Mouse (Mus musculus): ENCODE measurements around the gene 4632433K11Rik. TPM values are rescaled to one million over a fixed set of nuclear protein-coding genes. Genes with fewer than 3 reads are reported as not detected.
A peak's percentile ranks its signal among the peaks of the same experiment; 100 is the strongest.
"Not testable (repeated sequence)": the region's sequence is repeated elsewhere in the genome, so short reads cannot be mapped to it uniquely, and the experiment has no call there.

Gene 4632433K11Rik
- polyA plus RNA-seq, 1 experiment, result not detected

GRCm38 (mm10) chr7:4996003-4996895 lies 37.7 kb upstream of the 4632433K11Rik start, which contains the start of gene Zfp579:
Gene Zfp579 (minus strand): TSS chr7:4996158.
- Histone ChIP-seq H3K36me3 (ENCODE audit: control insufficient read depth, insufficient read depth) (no peaks in the 10 kb centered on the region), H3K79me3 (ENCODE audit: low read depth) (no peaks in the 10 kb centered on the region), H3K79me2 (ENCODE audit: control insufficient read depth, insufficient read depth) (peaks cover 6% of the 10 kb centered on the region), H3K27me3 (ENCODE audit: control insufficient read depth, insufficient read depth, insufficient read length) (no peaks in the 10 kb centered on the region), H3ac (ENCODE audit: control insufficient read depth, insufficient read length, low read depth) (peak within 1 kb of the TSS; percentile 72), H3K4me3 (ENCODE audit: insufficient read depth, poor library complexity, severe bottlenecking) (peak within 1 kb of the TSS; percentile 43)
- TF ChIP-seq MAX (IDR thresholded peaks at IDR 0.05), result no peak
- TF ChIP-seq CEBPB (IDR thresholded peaks at IDR 0.05; ENCODE audit: low read depth), result no peak
- no peak for TF ChIP-seq MYOD1 (IDR thresholded peaks at IDR 0.05; ENCODE audit: control insufficient read depth, insufficient read length, low read depth)
- TF ChIP-seq CTCF (IDR thresholded peaks at IDR 0.05; ENCODE audit: control insufficient read depth, insufficient read depth, insufficient read length), result no peak
- TF ChIP-seq FOSL1 (IDR thresholded peaks at IDR 0.05; ENCODE audit: insufficient read depth, low read length, poor library complexity, severe bottlenecking), result no peak

- Histone ChIP-seq H3K4me3 (ENCODE audit: insufficient read depth, poor library complexity, severe bottlenecking) (no peak overlapping the region), H3K27me3 (ENCODE audit: control insufficient read depth, insufficient read depth, insufficient read length) (no peaks in the 10 kb centered on the region), H3K36me3 (ENCODE audit: control insufficient read depth, insufficient read depth) (no peaks in the 10 kb centered on the region), H3ac (ENCODE audit: control insufficient read depth, insufficient read length, low read depth) (no peak overlapping the region), H3K79me2 (ENCODE audit: control insufficient read depth, insufficient read depth) (peaks cover 6% of the 10 kb centered on the region), H3K79me3 (ENCODE audit: low read depth) (no peaks in the 10 kb centered on the region)
- TF ChIP-seq CTCF (IDR thresholded peaks at IDR 0.05; ENCODE audit: control insufficient read depth, insufficient read depth, insufficient read length), result no peak
- TF ChIP-seq CEBPB (IDR thresholded peaks at IDR 0.05; ENCODE audit: low read depth), result no peak
- no peak for TF ChIP-seq MAX (IDR thresholded peaks at IDR 0.05)
- no peak for TF ChIP-seq MYOG (IDR thresholded peaks at IDR 0.05; ENCODE audit: control insufficient read depth, extremely low read depth, insufficient read length)
- no peak for TF ChIP-seq MYOD1 (IDR thresholded peaks at IDR 0.05; ENCODE audit: control insufficient read depth, insufficient read length, low read depth)
- no peak for TF ChIP-seq FOSL1 (IDR thresholded peaks at IDR 0.05; ENCODE audit: insufficient read depth, low read length, poor library complexity, severe bottlenecking)
- no peak for TF ChIP-seq USF1 (IDR thresholded peaks at IDR 0.05; ENCODE audit: low read depth)
Observed at GRCm38 (mm10) chr7:4996934-4997333, 37.0 kb upstream of the 4632433K11Rik start.

DNA sequence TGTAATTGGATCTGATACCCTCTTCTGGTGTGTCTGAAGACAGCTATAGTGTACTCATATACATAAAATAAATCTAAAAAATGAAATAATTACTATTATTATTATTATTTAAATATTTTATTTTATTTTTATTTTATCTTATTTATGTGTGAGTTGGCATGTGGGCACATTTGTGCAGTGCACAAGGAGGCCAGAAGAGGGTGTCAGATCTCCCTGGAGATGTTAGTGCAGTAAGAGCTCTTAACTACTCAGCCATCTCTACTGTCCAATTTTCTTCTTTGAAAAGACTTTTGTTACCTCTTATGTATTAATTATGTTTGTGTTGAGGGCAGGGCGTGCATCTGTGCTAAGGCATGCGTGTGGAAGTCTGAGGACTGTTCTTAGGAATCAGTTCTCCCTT lies 34.0 kb upstream of the 4632433K11Rik start:
- Histone ChIP-seq H3K4me3 (ENCODE audit: insufficient read depth, poor library complexity, severe bottlenecking) (no peak overlapping the region), H3K79me3 (ENCODE audit: low read depth) (no peaks in the 10 kb centered on the region), H3ac (ENCODE audit: control insufficient read depth, insufficient read length, low read depth) (no peak overlapping the region), H3K27me3 (ENCODE audit: control insufficient read depth, insufficient read depth, insufficient read length) (no peaks in the 10 kb centered on the region), H3K79me2 (ENCODE audit: control insufficient read depth, insufficient read depth) (peaks cover 5% of the 10 kb centered on the region), H3K36me3 (ENCODE audit: control insufficient read depth, insufficient read depth) (no peaks in the 10 kb centered on the region)
- TF ChIP-seq MYOG (IDR thresholded peaks at IDR 0.05; ENCODE audit: control insufficient read depth, extremely low read depth, insufficient read length), result no peak
- TF ChIP-seq MYOD1 (IDR thresholded peaks at IDR 0.05; ENCODE audit: control insufficient read depth, insufficient read length, low read depth), result no peak
- no peak for TF ChIP-seq CTCF (IDR thresholded peaks at IDR 0.05; ENCODE audit: control insufficient read depth, insufficient read depth, insufficient read length)
- TF ChIP-seq USF1 (IDR thresholded peaks at IDR 0.05; ENCODE audit: low read depth), result no peak
- TF ChIP-seq MAX (IDR thresholded peaks at IDR 0.05), result no peak
- TF ChIP-seq FOSL1 (IDR thresholded peaks at IDR 0.05; ENCODE audit: insufficient read depth, low read length, poor library complexity, severe bottlenecking), result no peak

DNA sequence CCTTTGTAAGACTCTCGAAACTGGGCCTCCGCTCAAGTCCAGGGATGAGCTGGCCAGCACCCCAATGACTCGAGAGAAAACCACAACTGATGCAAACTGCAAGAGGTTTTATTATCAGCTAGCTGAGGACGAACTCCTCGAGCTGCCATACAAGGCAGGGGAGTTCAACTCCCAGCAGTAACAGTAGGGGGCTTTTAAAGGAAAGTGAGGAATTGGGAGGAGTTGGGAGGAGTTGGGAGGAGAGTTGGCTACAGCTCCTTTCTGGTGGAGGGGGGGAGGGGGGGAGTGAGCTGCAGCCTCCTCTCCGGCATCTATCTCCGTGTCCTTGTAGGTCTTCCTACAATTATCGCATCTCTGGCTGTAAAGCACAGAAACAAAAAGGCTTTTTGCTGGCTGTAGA lies 31.0 kb upstream of the 4632433K11Rik start:
- not testable (repeated sequence) for H3K79me3 ChIP-seq (ENCODE audit: low read depth); H3K27me3 ChIP-seq (ENCODE audit: control insufficient read depth, insufficient read depth, insufficient read length); H3K79me2 ChIP-seq (ENCODE audit: control insufficient read depth, insufficient read depth); H3K4me3 ChIP-seq (ENCODE audit: insufficient read depth, poor library complexity, severe bottlenecking); H3K36me3 ChIP-seq (ENCODE audit: control insufficient read depth, insufficient read depth); H3ac ChIP-seq (ENCODE audit: control insufficient read depth, insufficient read length, low read depth)

GRCm38 (mm10) chr7:5008229-5008628 lies 25.7 kb upstream of the 4632433K11Rik start:
- H3K79me3 ChIP-seq (ENCODE audit: low read depth), result no peaks in the 10 kb centered on the region
- peaks cover 7% of the 10 kb centered on the region for H3K79me2 ChIP-seq (ENCODE audit: control insufficient read depth, insufficient read depth)
- no peak overlapping the region for H3ac ChIP-seq (ENCODE audit: control insufficient read depth, insufficient read length, low read depth)
- no peaks in the 10 kb centered on the region for H3K27me3 ChIP-seq (ENCODE audit: control insufficient read depth, insufficient read depth, insufficient read length)
- no peak overlapping the region for H3K4me3 ChIP-seq (ENCODE audit: insufficient read depth, poor library complexity, severe bottlenecking)
- H3K36me3 ChIP-seq (ENCODE audit: control insufficient read depth, insufficient read depth), result peaks cover 45% of the 10 kb centered on the region
- no peak for TF ChIP-seq MYOG (IDR thresholded peaks at IDR 0.05; ENCODE audit: control insufficient read depth, extremely low read depth, insufficient read length)
- no peak for TF ChIP-seq CTCF (IDR thresholded peaks at IDR 0.05; ENCODE audit: control insufficient read depth, insufficient read depth, insufficient read length)
- no peak for TF ChIP-seq CEBPB (IDR thresholded peaks at IDR 0.05; ENCODE audit: low read depth)
- TF ChIP-seq MYOD1 (IDR thresholded peaks at IDR 0.05; ENCODE audit: control insufficient read depth, insufficient read length, low read depth), result no peak
- TF ChIP-seq USF1 (IDR thresholded peaks at IDR 0.05; ENCODE audit: low read depth), result no peak
- TF ChIP-seq MAX (IDR thresholded peaks at IDR 0.05), result no peak
- TF ChIP-seq FOSL1 (IDR thresholded peaks at IDR 0.05; ENCODE audit: insufficient read depth, low read length, poor library complexity, severe bottlenecking), result no peak
